Mouse (Mus musculus) G1E-ER4 (cell line): ENCODE data around the gene Otop2. TPM values are rescaled to one million over a fixed set of nuclear protein-coding genes. Genes with fewer than 3 reads are reported as not detected.

Experiments
- GATA1 ChIP-seq: IDR thresholded peaks from one replicate; pipeline ENCODE4 v1.8.0; 2012; ENCODE audit warnings: low read length, inconsistent platforms
- polyA plus RNA-seq: library from polyadenylated mRNA; stranded (reverse); fragments of >175 nt; gene quantifications from 2 replicates; pipeline ENCODE4 v1.2.3, GENCODE M21; 2012

Gene Otop2
- polyA plus RNA-seq, 1 experiment: not detected

- TF ChIP-seq GATA1: no peak
These were observed 67.1 kb downstream of the Otop2 start for GRCm38 (mm10) chr11:115373805-115374694.

GRCm38 (mm10) chr11:115374695-115375425 is 67.9 kb downstream of the Otop2 start:
- TF ChIP-seq GATA1: no peak

GRCm38 (mm10) chr11:115376722-115377121 is 69.8 kb downstream of the Otop2 start:
- TF ChIP-seq GATA1: no peak

- TF ChIP-seq GATA1: no peak
These were observed 70.3 kb downstream of the Otop2 start for GRCm38 (mm10) chr11:115377254-115377653.

- TF ChIP-seq GATA1: no peak
These were observed 70.9 kb downstream of the Otop2 start for GRCm38 (mm10) chr11:115377854-115378253.

GRCm38 (mm10) chr11:115381276-115381675 is 74.3 kb downstream of the Otop2 start:
- no peak for TF ChIP-seq GATA1

Other genes with a start within 250 kb of the Otop2 start
- not detected in 2 replicates for gene Cd300e, start 245.0 kb upstream of the Otop2 start, polyA plus RNA-seq
- gene Rab37, start 215.7 kb upstream of the Otop2 start, polyA plus RNA-seq: 1.3 and 1.4 TPM in 2 replicates
- not detected in 2 replicates for gene Cd300lf, start 173.2 kb upstream of the Otop2 start, polyA plus RNA-seq
- 237 and 268 TPM in 2 replicates for gene Slc9a3r1, start 143.8 kb upstream of the Otop2 start, polyA plus RNA-seq
- 19.0 and 20.7 TPM in 2 replicates for gene Tmem104, start 119.7 kb upstream of the Otop2 start, polyA plus RNA-seq
- 33.7 and 35.0 TPM in 2 replicates for gene Nat9, start 119.3 kb upstream of the Otop2 start, polyA plus RNA-seq
- not detected in 2 replicates for gene Grin2c, start 39.9 kb upstream of the Otop2 start, polyA plus RNA-seq
- gene Fdxr, start 30.1 kb upstream of the Otop2 start, polyA plus RNA-seq: 43.5 and 49.9 TPM in 2 replicates
- gene Fads6, start 9.5 kb upstream of the Otop2 start, polyA plus RNA-seq: not detected in 2 replicates
- not detected in 2 replicates for gene Ush1g, start 14.9 kb downstream of the Otop2 start, polyA plus RNA-seq
- not detected in 2 replicates for gene Otop3, start 27.6 kb downstream of the Otop2 start, polyA plus RNA-seq
- gene Hid1, start 60.6 kb downstream of the Otop2 start, polyA plus RNA-seq: not detected in 2 replicates
- not detected in 2 replicates for gene Cdr2l, start 74.8 kb downstream of the Otop2 start, polyA plus RNA-seq
- 63.1 and 82.2 TPM in 2 replicates for gene Mrpl58, start 96.6 kb downstream of the Otop2 start, polyA plus RNA-seq
- gene Atp5h, start 112.8 kb downstream of the Otop2 start, polyA plus RNA-seq: 69.9 and 151 TPM in 2 replicates
- gene Kctd2, start 113.0 kb downstream of the Otop2 start, polyA plus RNA-seq: 21.0 and 30.9 TPM in 2 replicates
- not detected in 2 replicates for gene Trim80, start 133.4 kb downstream of the Otop2 start, polyA plus RNA-seq
- not detected in 2 replicates for gene Slc16a5, start 155.3 kb downstream of the Otop2 start, polyA plus RNA-seq
- 22.5 and 23.0 TPM in 2 replicates for gene Armc7, start 168.5 kb downstream of the Otop2 start, polyA plus RNA-seq
- 142 and 157 TPM in 2 replicates for gene Nt5c, start 184.7 kb downstream of the Otop2 start, polyA plus RNA-seq
- 254 and 306 TPM in 2 replicates for gene Jpt1, start 207.2 kb downstream of the Otop2 start, polyA plus RNA-seq
- 337 and 347 TPM in 2 replicates for gene Sumo2, start 229.1 kb downstream of the Otop2 start, polyA plus RNA-seq